Mouse (Mus musculus): Measurements from ENCODE around the gene Mdm4.

GRCm38 (mm10) chr1:133006571-133006970 is 23.8 kb downstream of the Mdm4 start:
- no peak for TF ChIP-seq CTCF (IDR thresholded peaks at IDR 0.05; ENCODE audit: borderline replicate concordance, control insufficient read depth, extremely low read depth, insufficient read depth, low read length, poor library complexity)
- TF ChIP-seq POLR2A (IDR thresholded peaks at IDR 0.05; ENCODE audit: control insufficient read depth, extremely low read depth, insufficient read depth, low read length, poor library complexity) = no peak

All from thymus, adult 2 months (tissue).